Mouse (Mus musculus) thymus, adult 2 months (tissue): ENCODE data around the gene 6030408B16Rik.

ENCODE experiments used
- CTCF ChIP-seq: fragments of 200-500 bp; IDR thresholded peaks from 2 replicates; pipeline ENCODE4 v1.5.1; 2012; ENCODE audit warnings: mild to moderate bottlenecking, control low read depth, low read length, moderate library complexity, borderline replicate concordance; ENCODE audit not compliant: control insufficient read depth, poor library complexity, insufficient read depth; ENCODE audit errors: extremely low read depth
- POLR2A ChIP-seq: fragments of 200-500 bp; IDR thresholded peaks from 2 replicates; pipeline ENCODE4 v1.6.1; 2012; ENCODE audit warnings: mild to moderate bottlenecking, low read length, control low read depth, moderate library complexity; ENCODE audit not compliant: control insufficient read depth, poor library complexity, insufficient read depth; ENCODE audit errors: extremely low read depth

DNA sequence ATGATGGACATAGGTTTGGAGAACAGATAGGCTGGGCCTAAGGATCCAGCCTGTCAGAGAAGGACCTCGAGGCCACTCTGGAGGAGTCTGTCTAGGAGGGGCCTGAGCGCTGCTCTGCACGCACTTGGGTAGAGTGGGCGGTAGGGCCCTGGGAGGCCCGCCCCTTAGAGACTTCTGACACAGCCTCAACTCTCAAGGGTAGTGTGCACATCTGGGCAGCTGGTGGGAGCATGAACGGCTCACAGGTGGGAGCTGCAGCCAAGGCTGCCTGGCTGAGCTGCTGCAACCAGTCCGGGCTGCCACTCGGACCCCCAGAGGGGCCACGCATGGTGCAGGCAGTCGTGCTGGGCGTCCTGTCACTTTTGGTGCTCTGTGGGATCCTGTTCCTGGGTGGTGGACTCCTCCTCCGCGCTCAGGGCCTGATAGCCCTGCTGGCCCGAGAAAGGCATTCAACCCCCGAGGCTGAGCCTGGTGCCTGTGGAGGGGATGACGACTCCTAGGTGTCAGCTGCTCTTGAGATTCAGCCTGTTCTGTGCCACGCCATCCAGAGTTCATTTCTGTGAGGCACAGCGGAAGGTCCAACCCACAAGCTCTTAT, at the start of gene 6030408B16Rik:
- no peak for TF ChIP-seq CTCF
- no peak for TF ChIP-seq POLR2A
